Mouse (Mus musculus) retina, embryonic 14.5 days (tissue): ENCODE data around the gene Phactr1.

ENCODE experiments used
- DNase-seq: peaks from one replicate; pipeline ENCODE4 v3.0.0-alpha.2; 2015; ENCODE audit warnings: low spot score

Gene Phactr1

DNA sequence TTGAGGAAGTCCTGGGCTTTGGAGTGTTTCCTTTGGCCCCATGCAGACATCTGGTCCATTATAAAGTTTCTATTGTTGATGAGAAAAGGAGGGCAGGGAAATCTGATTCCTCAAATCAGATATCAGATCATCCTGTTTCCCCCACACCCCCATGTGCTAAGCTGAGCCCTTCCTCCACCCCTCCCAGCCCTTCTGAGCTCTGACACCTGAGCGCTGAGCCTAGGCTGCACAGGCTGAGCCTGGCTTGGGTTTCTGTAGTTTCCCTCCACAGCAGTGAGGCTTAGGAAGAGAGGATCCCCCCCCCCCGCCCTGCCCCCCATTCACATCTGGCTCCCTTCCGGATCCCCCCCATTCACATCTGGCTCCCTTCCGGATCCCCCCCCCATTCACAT lies 444.3 kb downstream of the Phactr1 start:
- no peak for DNase-seq

GRCm38 (mm10) chr13:43130161-43130560 lies 449.7 kb downstream of the Phactr1 start:
- DNase-seq: no peak

DNA sequence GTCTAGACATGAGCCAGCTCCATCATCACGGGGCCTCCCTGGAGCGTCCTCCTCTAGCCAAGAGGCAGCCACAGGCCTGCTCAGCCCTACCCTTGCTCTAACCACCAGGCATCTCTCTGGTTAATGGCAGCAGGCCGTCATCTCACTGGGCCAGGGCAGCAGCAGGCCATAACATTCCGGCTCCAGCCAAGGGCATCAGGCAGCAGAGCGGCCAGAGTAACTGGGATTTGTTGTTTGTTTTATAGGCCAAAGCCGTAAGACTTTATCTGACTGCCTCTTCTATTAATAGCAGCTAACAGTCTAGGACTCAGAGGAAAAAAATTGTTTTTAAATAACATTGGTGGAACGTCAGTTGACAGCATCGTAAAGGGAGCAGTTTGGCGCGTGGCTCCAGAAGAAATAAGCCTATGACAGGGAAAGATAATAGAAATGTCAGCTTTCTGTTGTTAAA lies 451.3 kb downstream of the Phactr1 start:
- no peak for DNase-seq

DNA sequence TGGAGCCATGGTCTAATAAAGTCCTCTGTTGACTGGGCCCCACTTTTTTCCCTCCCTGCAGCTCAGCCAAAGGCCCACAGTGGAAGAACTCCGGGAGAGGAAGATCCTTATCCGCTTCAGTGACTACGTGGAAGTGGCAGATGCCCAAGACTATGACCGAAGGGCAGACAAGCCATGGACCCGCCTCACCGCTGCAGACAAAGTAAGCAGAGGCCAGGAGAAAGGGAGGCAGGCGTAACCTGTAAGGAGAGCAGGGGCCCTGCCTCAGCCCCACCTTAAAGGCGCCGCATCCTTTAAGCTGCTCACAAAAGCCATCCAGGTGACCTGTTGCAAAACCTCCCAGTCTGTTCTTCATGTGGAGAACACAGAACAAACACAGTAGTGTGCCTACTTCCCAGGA lies 452.4 kb downstream of the Phactr1 start:
- DNase-seq: peak; percentile 24

DNA sequence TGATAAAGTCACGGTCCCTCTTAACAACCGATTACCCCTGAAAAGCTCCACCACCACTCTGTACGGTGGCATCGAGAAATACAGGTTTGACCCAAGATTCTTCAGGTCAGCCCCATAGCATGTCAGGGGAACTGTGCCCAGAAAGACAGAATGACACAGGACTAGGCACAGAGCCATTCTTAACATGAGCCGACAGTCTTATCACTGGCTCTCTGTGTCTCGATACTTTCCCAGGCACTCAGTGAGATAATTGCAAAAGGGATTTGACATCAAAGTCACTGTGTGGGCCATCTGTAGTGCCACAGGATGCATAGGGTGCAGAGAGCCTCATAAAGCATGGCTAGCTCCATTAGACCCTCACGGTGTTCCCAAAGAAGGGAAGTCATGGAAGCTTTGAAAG lies 453.0 kb downstream of the Phactr1 start:
- DNase-seq: no peak

DNA sequence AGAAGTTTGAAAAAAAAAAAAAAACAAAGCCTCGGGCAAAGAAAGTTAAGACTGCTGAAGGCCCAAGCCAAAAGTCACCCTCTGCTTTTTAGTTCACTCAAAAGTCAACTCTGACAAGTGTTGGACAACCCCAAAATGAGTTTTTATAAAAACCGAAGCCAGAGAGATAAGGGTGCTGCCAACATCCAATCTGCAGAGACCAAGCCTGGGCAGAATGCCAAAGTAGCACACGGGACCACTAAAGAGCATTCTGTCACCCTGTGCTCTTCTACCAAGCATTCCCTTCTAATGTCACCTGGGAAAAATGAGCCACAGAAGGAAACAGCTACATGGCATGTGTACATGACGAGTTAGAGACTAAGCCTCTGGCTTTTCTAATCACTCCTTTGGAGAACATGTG lies 454.0 kb downstream of the Phactr1 start:
- DNase-seq: no peak

DNA sequence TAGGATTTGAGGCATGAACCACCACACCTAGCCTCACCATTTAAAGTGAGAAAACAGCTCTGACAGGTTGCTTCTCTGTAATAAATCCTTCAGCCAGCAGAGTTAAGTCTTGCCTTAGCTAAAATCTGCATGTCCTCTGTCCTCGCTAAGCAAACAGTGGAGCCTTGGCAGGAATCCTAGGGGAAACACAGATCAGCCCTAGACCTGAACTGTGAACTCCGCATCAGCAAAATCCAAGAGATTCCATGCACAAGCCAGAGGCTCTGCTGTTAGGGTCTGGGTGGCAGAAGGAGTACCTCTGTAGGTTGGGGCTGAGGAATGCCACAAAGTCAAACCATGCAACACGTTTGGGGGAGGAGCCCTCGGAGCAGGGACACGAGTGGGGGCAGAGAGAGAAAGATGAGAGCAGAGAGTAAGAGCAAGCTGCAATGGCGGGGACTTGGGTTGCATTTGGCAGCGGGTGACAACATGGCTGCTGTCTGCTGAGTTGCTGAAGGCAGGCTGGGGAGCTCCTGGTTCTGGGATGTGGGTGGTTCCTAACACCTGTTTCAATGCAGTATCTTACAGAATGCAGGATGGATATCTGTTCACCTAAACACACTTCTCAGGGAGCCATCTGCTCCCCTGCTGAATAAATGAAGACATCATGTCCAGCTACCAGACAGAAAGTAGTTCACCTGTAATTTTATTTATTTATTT lies 464.4 kb downstream of the Phactr1 start:
- no peak for DNase-seq

DNA sequence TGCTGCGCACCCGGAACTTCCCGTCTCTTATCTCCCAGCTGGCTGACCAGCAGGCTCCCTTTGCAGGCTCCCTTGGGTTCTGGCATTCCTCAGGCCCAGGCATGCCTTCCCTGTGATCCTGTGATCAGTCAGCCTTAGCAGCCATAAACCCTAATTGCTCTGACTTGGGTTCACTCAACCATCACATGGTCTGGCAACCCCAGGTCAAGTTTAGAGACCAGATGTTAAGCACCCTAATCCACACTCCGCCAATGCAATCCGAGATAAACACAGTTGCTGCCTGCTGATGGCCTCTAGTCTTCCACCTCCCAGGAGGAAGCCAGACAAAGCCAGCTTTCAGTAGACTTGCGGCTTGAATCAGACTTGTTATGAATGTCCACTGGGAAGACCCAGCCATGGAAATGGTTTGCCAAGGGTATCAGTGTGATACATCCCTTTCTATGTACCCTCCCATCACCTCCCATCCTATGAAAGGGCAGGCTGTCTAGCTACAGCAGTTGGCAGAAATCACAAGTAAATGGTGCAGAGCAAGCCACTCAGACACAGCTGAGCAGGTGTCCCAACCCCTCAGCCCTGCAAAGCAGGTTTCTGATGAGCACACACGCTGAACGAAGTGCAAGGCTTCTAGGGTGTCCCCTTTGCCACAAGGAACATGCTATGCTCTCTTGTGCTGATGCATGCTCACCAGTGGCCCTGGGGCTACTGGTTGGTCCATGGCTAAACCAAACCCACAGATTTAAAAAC lies 466.3 kb downstream of the Phactr1 start:
- DNase-seq: peak; percentile 27

DNA sequence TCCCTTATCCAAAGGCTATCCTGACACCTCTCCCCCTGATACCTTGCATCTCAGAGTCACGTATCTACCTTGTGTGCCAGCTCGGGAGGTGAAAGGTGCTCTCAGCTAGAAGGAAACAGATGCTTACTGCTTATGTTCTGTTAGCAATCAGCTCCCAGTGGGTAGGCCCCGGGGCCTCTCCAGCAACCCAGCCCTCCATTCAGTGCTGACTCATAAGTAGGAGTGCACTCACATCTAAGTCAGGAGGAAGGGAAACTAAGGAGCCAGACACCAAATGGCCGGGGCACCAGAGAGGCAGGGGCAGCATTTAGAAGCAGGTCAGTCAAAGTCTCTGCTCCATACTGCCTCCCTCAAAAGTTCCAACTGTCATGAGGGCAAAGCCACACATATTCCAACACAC lies 468.3 kb downstream of the Phactr1 start:
- no peak for DNase-seq

DNA sequence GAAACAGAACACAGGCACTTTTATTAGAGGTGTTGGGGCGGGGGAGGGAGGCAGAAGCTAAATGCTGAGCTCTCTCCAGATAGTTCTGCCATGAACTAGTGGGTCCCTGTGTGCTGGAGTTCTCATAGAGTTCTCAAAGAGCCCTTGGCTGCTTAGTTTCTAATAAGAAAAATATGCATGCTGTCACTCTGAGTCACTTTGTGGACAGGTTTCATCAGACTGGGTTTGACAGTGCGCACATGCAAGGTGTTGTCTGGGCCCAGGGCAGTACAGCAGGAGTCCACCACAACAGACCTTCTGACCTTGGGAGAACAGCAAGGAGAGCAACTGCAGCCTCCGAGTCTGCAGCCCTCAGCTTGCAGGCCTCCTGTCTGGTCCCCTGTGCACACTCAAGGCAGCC lies 469.2 kb downstream of the Phactr1 start:
- no peak for DNase-seq

DNA sequence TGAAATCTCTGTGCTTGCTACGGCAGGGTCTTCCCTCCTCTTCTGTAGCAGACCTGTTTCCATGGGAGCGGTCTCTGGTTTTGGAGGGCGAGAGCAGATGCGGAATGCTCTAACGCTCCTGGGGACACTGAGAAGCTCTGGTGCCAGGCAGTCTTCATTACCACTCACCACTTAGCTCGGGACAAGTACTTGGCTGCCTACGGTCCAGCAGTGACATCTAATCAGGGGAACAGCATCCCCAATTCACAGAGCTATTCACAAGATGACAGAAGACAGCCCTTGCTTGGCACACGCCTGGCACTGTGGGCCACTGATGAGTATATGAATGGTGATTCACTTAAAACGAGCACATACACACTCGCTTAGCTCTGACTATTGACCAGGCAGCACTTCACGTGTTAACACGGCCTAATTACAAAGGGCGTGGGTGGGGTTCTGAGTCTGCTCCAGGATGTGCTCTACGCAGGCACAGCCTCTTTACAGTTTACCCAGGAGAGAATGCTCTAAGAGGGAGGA lies 471.6 kb downstream of the Phactr1 start:
- DNase-seq: no peak

- DNase-seq: no peak
These were observed 476.9 kb downstream of the Phactr1 start for GRCm38 (mm10) chr13:43157370-43157769.

- DNase-seq: no peak
These were observed 477.9 kb downstream of the Phactr1 start for GRCm38 (mm10) chr13:43158281-43158680.

- DNase-seq: no peak
These were observed 479.0 kb downstream of the Phactr1 start for GRCm38 (mm10) chr13:43159429-43159828.

DNA sequence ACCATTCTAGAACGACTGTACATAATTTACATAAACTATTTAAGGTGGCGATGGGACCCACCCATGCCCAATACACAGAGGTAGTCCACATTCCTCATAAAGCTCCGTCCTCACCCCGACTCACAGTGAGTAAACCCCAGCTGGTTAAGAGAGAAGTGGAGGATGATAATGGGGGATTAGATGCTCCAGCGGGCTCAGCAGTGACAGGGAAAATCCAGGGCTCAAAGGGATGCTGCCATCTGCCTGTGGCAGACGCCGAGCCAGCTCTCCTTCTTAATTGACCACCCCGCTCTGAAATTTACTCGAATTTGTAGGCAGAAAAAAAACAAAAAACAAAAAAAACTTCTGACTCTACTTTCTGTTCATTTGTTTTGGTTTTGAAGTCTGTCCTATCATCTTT lies 487.3 kb downstream of the Phactr1 start:
- peak; percentile 35 for DNase-seq

- DNase-seq: peak; percentile 98
These were observed 490.7 kb downstream of the Phactr1 start, which contains the start of gene Tbc1d7 for GRCm38 (mm10) chr13:43171020-43171710. Gene Tbc1d7 (minus strand): TSS chr13:43171501.

GRCm38 (mm10) chr13:43172036-43172713 lies 491.8 kb downstream of the Phactr1 start:
- DNase-seq: peak; percentile 30

DNA sequence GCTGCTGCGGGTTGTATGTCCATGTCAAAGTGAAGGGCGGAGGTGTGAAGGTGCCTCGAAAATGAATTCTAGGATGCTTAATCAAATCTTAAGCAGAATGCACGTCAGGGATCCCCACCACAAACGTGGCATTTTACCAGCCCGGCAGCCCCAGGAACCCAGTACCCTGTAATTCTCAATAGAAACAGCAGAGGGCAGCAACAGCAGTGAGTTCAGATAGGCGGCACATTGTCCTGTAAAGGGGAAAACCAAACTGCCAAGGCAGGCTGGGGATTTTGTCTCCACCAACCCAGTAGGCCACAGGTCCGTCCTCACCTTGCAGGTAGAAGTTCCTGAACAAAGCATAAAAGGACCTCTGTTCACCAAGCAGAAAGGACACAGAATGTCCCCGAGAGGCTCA lies 492.8 kb downstream of the Phactr1 start:
- DNase-seq: peak; percentile 90

DNA sequence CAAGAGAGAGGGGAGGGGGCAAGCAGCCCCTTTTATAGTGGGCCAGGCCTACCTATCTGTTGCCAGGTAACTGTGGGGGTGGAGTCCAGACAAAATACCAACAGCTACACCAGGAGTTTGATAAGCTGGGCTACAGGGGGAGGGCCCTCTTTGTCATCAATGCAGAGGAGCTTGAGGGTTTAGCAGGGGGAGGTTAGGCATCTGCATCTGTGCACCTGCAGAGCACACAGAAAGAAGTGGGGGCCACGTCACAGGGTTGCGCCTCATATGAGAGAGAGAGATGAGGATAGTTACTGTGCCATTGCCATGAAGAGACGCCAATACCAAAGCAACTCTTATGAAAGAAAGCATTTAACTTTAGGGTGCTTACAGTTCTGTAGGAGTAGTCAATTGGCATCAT lies 496.3 kb downstream of the Phactr1 start:
- no peak for DNase-seq

- no peak for DNase-seq
These were observed 496.9 kb downstream of the Phactr1 start for GRCm38 (mm10) chr13:43177317-43177716.

- no peak for DNase-seq
These were observed 500.7 kb downstream of the Phactr1 start for GRCm38 (mm10) chr13:43181104-43181503.
